Mouse (Mus musculus) c-Kit-positive CD71-positive TER-119-negative erythroid progenitor cells, embryonic 14.5 days (primary cell): ENCODE measurements at regions not wholly inside any gene's neighbourhood (a gene's known extent, or its start where the extent isn't known, plus 50 kb on each side); places are given as distances from the start of the nearest gene placed in this dataset.

Source experiments
- DNase-seq: peaks from one replicate; pipeline ENCODE4 v3.0.0-alpha.2; 2013; ENCODE audit warnings: low read depth

GRCm38 (mm10) chr2:51327081-51327480, 178.2 kb upstream of the Rnd3 start:
- no peak for DNase-seq

- no peak for DNase-seq
Measured at GRCm38 (mm10) chr2:51321676-51322075, 172.8 kb upstream of the Rnd3 start.

GRCm38 (mm10) chr2:51316452-51316851, 167.5 kb upstream of the Rnd3 start:
- DNase-seq: peak; percentile 5

GRCm38 (mm10) chr2:51313414-51313813, 164.5 kb upstream of the Rnd3 start:
- no peak for DNase-seq

GRCm38 (mm10) chr2:51306257-51306656, 157.3 kb upstream of the Rnd3 start:
- DNase-seq: no peak

- no peak for DNase-seq
Measured at GRCm38 (mm10) chr2:51305411-51305810, 156.5 kb upstream of the Rnd3 start.

- DNase-seq: no peak
Measured at GRCm38 (mm10) chr2:51304694-51305093, 155.8 kb upstream of the Rnd3 start.

- no peak for DNase-seq
Measured at GRCm38 (mm10) chr2:51290659-51291260, 141.8 kb upstream of the Rnd3 start.

- DNase-seq: no peak
Measured at GRCm38 (mm10) chr2:51288678-51289077, 139.8 kb upstream of the Rnd3 start.

GRCm38 (mm10) chr2:51285632-51286031, 136.7 kb upstream of the Rnd3 start:
- no peak for DNase-seq

GRCm38 (mm10) chr2:51284781-51285225, 135.9 kb upstream of the Rnd3 start:
- DNase-seq: no peak

- DNase-seq: no peak
Measured at GRCm38 (mm10) chr2:51279396-51280045, 130.6 kb upstream of the Rnd3 start.

GRCm38 (mm10) chr2:51278824-51279223, 129.9 kb upstream of the Rnd3 start:
- DNase-seq: no peak

GRCm38 (mm10) chr2:51278356-51278755, 129.4 kb upstream of the Rnd3 start:
- no peak for DNase-seq

- no peak for DNase-seq
Measured at GRCm38 (mm10) chr2:51276591-51276990, 127.7 kb upstream of the Rnd3 start.

GRCm38 (mm10) chr2:51273300-51273699, 124.4 kb upstream of the Rnd3 start:
- DNase-seq: no peak

- DNase-seq: no peak
Measured at GRCm38 (mm10) chr2:51268532-51268931, 119.6 kb upstream of the Rnd3 start.

GRCm38 (mm10) chr2:51267662-51268061, 118.8 kb upstream of the Rnd3 start:
- no peak for DNase-seq

GRCm38 (mm10) chr2:51262506-51262905, 113.6 kb upstream of the Rnd3 start:
- no peak for DNase-seq

- DNase-seq: no peak
Measured at GRCm38 (mm10) chr2:51250798-51251197, 101.9 kb upstream of the Rnd3 start.

GRCm38 (mm10) chr2:51241573-51241972, 92.7 kb upstream of the Rnd3 start:
- no peak for DNase-seq

GRCm38 (mm10) chr2:51240000-51240399, 91.1 kb upstream of the Rnd3 start:
- no peak for DNase-seq

GRCm38 (mm10) chr2:51238992-51239391, 90.1 kb upstream of the Rnd3 start:
- no peak for DNase-seq
